Mouse (Mus musculus): ENCODE data around the gene Bscl2.

GRCm38 (mm10) chr19:8788521-8788920, 48.7 kb upstream of the Bscl2 start:
- no peak for TF ChIP-seq CTCF (IDR thresholded peaks at IDR 0.05; ENCODE audit: borderline replicate concordance, insufficient read depth, low read depth, low read length)
- TF ChIP-seq POLR2A (IDR thresholded peaks at IDR 0.05; ENCODE audit: borderline replicate concordance, insufficient read depth, low read length): no peak
